In genomic region chr3:40540567-40541554, GRCm38 (mm10) we compare ENCODE assay signal across 8 mouse cellular contexts. TPM values are rescaled to one million over a fixed set of nuclear protein-coding genes. Genes with fewer than 3 reads are reported as not detected.
DNase-seq lines count a peak whose midpoint lies in the region; ATAC-seq lines count a peak whose summit lies in the region.

No protein-coding gene starts in this region.

- H3K27me3 ChIP-seq in forebrain, embryonic 10.5 days (ENCODE audit: poor library complexity, severe bottlenecking) = no peaks in the 10 kb centered on the region
- H3K27me3 ChIP-seq in heart, embryonic 15.5 days = no peaks in the 10 kb centered on the region
- H3K27me3 ChIP-seq in liver, embryonic 13.5 days = no peaks in the 10 kb centered on the region
- no peaks in the 10 kb centered on the region for H3K27me3 ChIP-seq in stomach, embryonic 14.5 days (ENCODE audit: control insufficient read depth, insufficient read depth, low read length)

- peak overlapping the region; percentile 91 for H3K27ac ChIP-seq in forebrain, embryonic 10.5 days
- peak overlapping the region; percentile 46; the same call in 1 of the 2 replicates for H3K27ac ChIP-seq in heart, embryonic 15.5 days
- no peak overlapping the region for H3K27ac ChIP-seq in liver, embryonic 13.5 days
- H3K27ac ChIP-seq in stomach, embryonic 14.5 days (ENCODE audit: low read length) = no peak overlapping the region

- H3K36me3 ChIP-seq in forebrain, embryonic 10.5 days (replicated peaks) = 0 out of 2 replicates have a peak, but pooled peaks cover 5% of the 10 kb centered on the region
- H3K36me3 ChIP-seq in heart, embryonic 15.5 days = no peaks in the 10 kb centered on the region
- no peaks in the 10 kb centered on the region for H3K36me3 ChIP-seq in liver, embryonic 13.5 days
- no peaks in the 10 kb centered on the region for H3K36me3 ChIP-seq in stomach, embryonic 14.5 days (ENCODE audit: control insufficient read depth, insufficient read depth, low read length)

- ATAC-seq in heart, embryonic 15.5 days (replicated peaks; ENCODE audit: insufficient number of reproducible peaks, insufficient read depth, low FRiP score, low read depth) = peak; percentile 89
- ATAC-seq in liver, embryonic 13.5 days (ENCODE audit: low read depth) = peak; percentile 84
- peak; percentile 94; the same call in 1 of the 2 replicates for ATAC-seq in stomach, embryonic 14.5 days (ENCODE audit: insufficient number of reproducible peaks, insufficient read depth, low FRiP score, low read depth)

- H3K4me3 ChIP-seq in forebrain, embryonic 10.5 days = peak overlapping the region; percentile 94
- H3K4me3 ChIP-seq in heart, embryonic 15.5 days = peak overlapping the region; percentile 97
- peak overlapping the region; percentile 79 for H3K4me3 ChIP-seq in liver, embryonic 13.5 days (replicated peaks)
- peak overlapping the region; percentile 77 for H3K4me3 ChIP-seq in stomach, embryonic 14.5 days (ENCODE audit: low read depth, low read length)

- H3K4me2 ChIP-seq in heart, embryonic 15.5 days = peak overlapping the region; percentile 84
- H3K4me2 ChIP-seq in liver, embryonic 13.5 days = peak overlapping the region; percentile 81
- peak overlapping the region; percentile 50 for H3K4me2 ChIP-seq in stomach, embryonic 14.5 days (replicated peaks; ENCODE audit: low read depth, low read length)

- H3K4me1 ChIP-seq in forebrain, embryonic 10.5 days = peaks cover 16% of the 10 kb centered on the region
- H3K4me1 ChIP-seq in heart, embryonic 15.5 days (replicated peaks) = peaks cover 4% of the 10 kb centered on the region; the same call in 1 of the 2 replicates
- no peaks in the 10 kb centered on the region for H3K4me1 ChIP-seq in liver, embryonic 13.5 days (replicated peaks)
- no peaks in the 10 kb centered on the region for H3K4me1 ChIP-seq in stomach, embryonic 14.5 days (ENCODE audit: control insufficient read depth, insufficient read depth, low read length)

- peak; percentile 76 to 83 for DNase-seq in CD8-positive naive resting alpha-beta T cell, adult 2 months (ENCODE audit: low read depth in 2 of 2, low spot score in 2 of 2)
- DNase-seq in c-Kit-positive CD71-negative TER-119-negative erythroid progenitor cells, embryonic 14.5 days (ENCODE audit: low read depth) = peak; percentile 72
- DNase-seq in forebrain, embryonic 10.5 days (ENCODE audit: extremely low spot score, low spot score) = peak; percentile 94
- DNase-seq in kidney, postnatal 25 days = peak; percentile 95
- peak; percentile 85 for DNase-seq in liver, embryonic 13.5 days
- DNase-seq in natural killer cell, adult 2 months (ENCODE audit: low spot score in 2 of 2) = peak; percentile 85 to 88

- H3K9me3 ChIP-seq in forebrain, embryonic 10.5 days = 0 out of 2 replicates have a peak, but pooled peaks cover 4% of the 10 kb centered on the region
- H3K9me3 ChIP-seq in heart, embryonic 15.5 days (replicated peaks) = no peaks in the 10 kb centered on the region
- no peaks in the 10 kb centered on the region for H3K9me3 ChIP-seq in liver, embryonic 13.5 days (replicated peaks)
- H3K9me3 ChIP-seq in stomach, embryonic 14.5 days (ENCODE audit: control insufficient read depth, low read depth, low read length) = no peaks in the 10 kb centered on the region

- peak overlapping the region; percentile 82 for H3K9ac ChIP-seq in heart, embryonic 15.5 days
- peak overlapping the region; percentile 76 for H3K9ac ChIP-seq in liver, embryonic 13.5 days
- peak overlapping the region; percentile 56 for H3K9ac ChIP-seq in stomach, embryonic 14.5 days (replicated peaks; ENCODE audit: low read depth, low read length)

- WGBS in forebrain, embryonic 10.5 days = 4% methylated on average over 45 of the region's 45 CpGs
- WGBS in heart, embryonic 15.5 days = 5% methylated on average over 38 of the region's 45 CpGs
- 3% methylated on average over 45 of the region's 45 CpGs for WGBS in liver, embryonic 13.5 days (ENCODE audit: insufficient replicate concordance)
- 4% methylated on average over 44 of the region's 45 CpGs for WGBS in stomach, embryonic 14.5 days

RNA-seq across cellular contexts. Expression of gene Intu, which starts 9.8 kb away (rescaled TPM):
- 8.0 and 9.4 TPM in 2 replicates for polyA plus RNA-seq in forebrain, embryonic 10.5 days (2016; fragmentation: Nextera tagmentation; extraction: Ambion mirVana)
- polyA plus RNA-seq in heart, embryonic 15.5 days (2015; fragmentation: Nextera tagmentation; extraction: Ambion mirVana) = 2.6 and 3.3 TPM in 2 replicates
- 0.78 and 1.0 TPM in 2 replicates for polyA plus RNA-seq in liver, embryonic 13.5 days (2015; fragmentation: Nextera tagmentation; extraction: Ambion mirVana)
- polyA plus RNA-seq in stomach, embryonic 14.5 days (2014; fragmentation: Nextera tagmentation; extraction: Ambion mirVana) = 3.3 and 3.5 TPM in 2 replicates

Comparison
In these comparisons a context has a peak if more than half of its experiments do, and no peak if none do; other contexts are left out.
1. H3K27ac ChIP-seq: peak in forebrain, embryonic 10.5 days (single experiment) and heart, embryonic 15.5 days (single experiment); none in liver, embryonic 13.5 days (single experiment) and stomach, embryonic 14.5 days (single experiment).
2. Peak in every context shown above with its lines, with median percentiles within 50 percentile points of each other: DNase-seq, H3K4me3 ChIP-seq, ATAC-seq, H3K4me2 ChIP-seq and H3K9ac ChIP-seq.